ENCODE assay signal across 7 mouse cellular contexts in genomic region chr10:67311277-67311959, GRCm38 (mm10). TPM values are rescaled to one million over a fixed set of nuclear protein-coding genes. Genes with fewer than 3 reads are reported as not detected.
DNase-seq lines count a peak whose midpoint lies in the region; ATAC-seq and TF ChIP-seq lines count a peak whose summit lies in the region.

No protein-coding gene starts in this region.

- no peaks in the 10 kb centered on the region for H3K27me3 ChIP-seq in E14TG2a.4 (ENCODE audit: insufficient read depth, low read length)
- H3K27me3 ChIP-seq in heart, embryonic 15.5 days: no peaks in the 10 kb centered on the region
- no peaks in the 10 kb centered on the region for H3K27me3 ChIP-seq in liver, postnatal 0 days (ENCODE audit: insufficient read depth, low read length)
- H3K27me3 ChIP-seq in neural tube, embryonic 14.5 days (ENCODE audit: control insufficient read depth, insufficient read depth, low read length): no peaks in the 10 kb centered on the region

- H3K9ac ChIP-seq in heart, embryonic 15.5 days: no peak overlapping the region
- H3K9ac ChIP-seq in liver, postnatal 0 days (replicated peaks): no peak overlapping the region
- no peak overlapping the region for H3K9ac ChIP-seq in neural tube, embryonic 14.5 days (replicated peaks; ENCODE audit: low read depth, low read length)

- H3K4me2 ChIP-seq in heart, embryonic 15.5 days: no peak overlapping the region
- no peak overlapping the region for H3K4me2 ChIP-seq in liver, postnatal 0 days (ENCODE audit: low read depth, low read length)
- no peak overlapping the region for H3K4me2 ChIP-seq in neural tube, embryonic 14.5 days (ENCODE audit: low read depth, low read length)

- TF ChIP-seq EP300 in liver, postnatal 0 days (IDR thresholded peaks at IDR 0.05; ENCODE audit: low read depth): no peak

- ATAC-seq in heart, embryonic 15.5 days (replicated peaks; ENCODE audit: insufficient number of reproducible peaks, insufficient read depth, low FRiP score, low read depth): 0 out of 2 replicates have a peak, but pooled peaks have one; percentile 41
- peak; percentile 65 for ATAC-seq in liver, postnatal 0 days
- ATAC-seq in neural tube, embryonic 14.5 days (ENCODE audit: low read depth): peak; percentile 77; the same call in 1 of the 2 replicates

- H3K36me3 ChIP-seq in E14TG2a.4 (ENCODE audit: insufficient read depth, low read length): no peaks in the 10 kb centered on the region
- no peaks in the 10 kb centered on the region for H3K36me3 ChIP-seq in heart, embryonic 15.5 days
- no peaks in the 10 kb centered on the region for H3K36me3 ChIP-seq in liver, postnatal 0 days (replicated peaks; ENCODE audit: insufficient read depth, low read length)
- no peaks in the 10 kb centered on the region for H3K36me3 ChIP-seq in neural tube, embryonic 14.5 days (ENCODE audit: control insufficient read depth, insufficient read depth, low read length)

- no peaks in the 10 kb centered on the region for H3K4me1 ChIP-seq in E14TG2a.4 (replicated peaks; ENCODE audit: low read depth, low read length)
- no peaks in the 10 kb centered on the region for H3K4me1 ChIP-seq in heart, embryonic 15.5 days (replicated peaks)
- H3K4me1 ChIP-seq in liver, postnatal 0 days (ENCODE audit: insufficient read depth): no peaks in the 10 kb centered on the region
- no peaks in the 10 kb centered on the region for H3K4me1 ChIP-seq in neural tube, embryonic 14.5 days (ENCODE audit: control insufficient read depth, insufficient read depth, low read length)

- WGBS in heart, embryonic 15.5 days: 22% methylated on average over 9 of the region's 9 CpGs
- 27% methylated on average over 9 of the region's 9 CpGs for WGBS in liver, postnatal 0 days (ENCODE audit: insufficient replicate concordance)
- WGBS in neural tube, embryonic 14.5 days: 27% methylated on average over 9 of the region's 9 CpGs

- DNase-seq in adipocyte (ENCODE audit: low spot score): peak; percentile 84
- peak; percentile 58 for DNase-seq in embryo, embryonic 9.5 days (ENCODE audit: extremely low spot score)
- peak; percentile 80 for DNase-seq in kidney, postnatal 14 days
- DNase-seq in liver, postnatal 0 days: peak; percentile 66

- H3K27ac ChIP-seq in heart, embryonic 15.5 days: no peak overlapping the region
- no peak overlapping the region for H3K27ac ChIP-seq in liver, postnatal 0 days (ENCODE audit: low read depth)
- no peak overlapping the region for H3K27ac ChIP-seq in neural tube, embryonic 14.5 days (ENCODE audit: low read depth, low read length)

- no peak overlapping the region for H3K4me3 ChIP-seq in E14TG2a.4 (replicated peaks; ENCODE audit: low read length)
- no peak overlapping the region for H3K4me3 ChIP-seq in heart, embryonic 15.5 days
- H3K4me3 ChIP-seq in liver, postnatal 0 days (ENCODE audit: low read depth, low read length): no peak overlapping the region
- H3K4me3 ChIP-seq in neural tube, embryonic 14.5 days (ENCODE audit: low read depth, low read length): no peak overlapping the region

- peak; percentile 46 for TF ChIP-seq CTCF in E14TG2a.4 (conservative IDR thresholded peaks at IDR 0.05; ENCODE audit: low read length)
- TF ChIP-seq CTCF in liver, postnatal 0 days (IDR thresholded peaks at IDR 0.05; ENCODE audit: low read depth): peak; percentile 83

- no peaks in the 10 kb centered on the region; the same call in 1 of the 2 replicates for H3K9me3 ChIP-seq in E14TG2a.4 (ENCODE audit: low read length)
- H3K9me3 ChIP-seq in heart, embryonic 15.5 days (replicated peaks): no peaks in the 10 kb centered on the region
- H3K9me3 ChIP-seq in liver, postnatal 0 days (ENCODE audit: low read length): no peaks in the 10 kb centered on the region
- H3K9me3 ChIP-seq in neural tube, embryonic 14.5 days (ENCODE audit: control insufficient read depth, low read length): no peaks in the 10 kb centered on the region

RNA-seq across cellular contexts. Expression of gene Nrbf2, which starts 26.3 kb away (rescaled TPM):
- 28.7 and 29.3 TPM in 2 replicates for polyA plus RNA-seq in heart, embryonic 15.5 days (2015; fragmentation: Nextera tagmentation; extraction: Ambion mirVana)
- polyA plus RNA-seq in liver, postnatal 0 days (2015; fragmentation: Nextera tagmentation; extraction: Ambion mirVana): 17.5 and 20.2 TPM in 2 replicates
- 37.0 and 44.7 TPM in 2 replicates for polyA plus RNA-seq in neural tube, embryonic 14.5 days (2014; fragmentation: Nextera tagmentation; extraction: Ambion mirVana)
